Mouse (Mus musculus): Measurements from ENCODE around the gene Abca16. TPM values are rescaled to one million over a fixed set of nuclear protein-coding genes. Genes with fewer than 3 reads are reported as not detected.

The Abca16 gene
- polyA plus RNA-seq, 1 experiment, result not detected

GRCm38 (mm10) chr7:120567366-120567765 lies 157.9 kb downstream of the Abca16 start:
- Histone ChIP-seq H3K4me3 (ENCODE audit: insufficient read depth, low read length) (no peak overlapping the region), H3K4me1 (ENCODE audit: control insufficient read depth, insufficient read depth, low read length) (no peaks in the 10 kb centered on the region), H3K27ac (ENCODE audit: insufficient read depth, low read length) (no peak overlapping the region)
- TF ChIP-seq POLR2A (IDR thresholded peaks at IDR 0.05; ENCODE audit: low read depth, low read length), result no peak
- no peak for TF ChIP-seq CTCF (IDR thresholded peaks at IDR 0.05; ENCODE audit: borderline replicate concordance, insufficient read depth, low read length)

GRCm38 (mm10) chr7:120576520-120576919 lies 167.1 kb downstream of the Abca16 start:
- H3K27ac ChIP-seq (ENCODE audit: insufficient read depth, low read length), result no peak overlapping the region
- TF ChIP-seq CTCF (IDR thresholded peaks at IDR 0.05; ENCODE audit: borderline replicate concordance, insufficient read depth, low read length) (no peak), POLR2A (IDR thresholded peaks at IDR 0.05; ENCODE audit: low read depth, low read length) (no peak)
- H3K4me3 ChIP-seq (ENCODE audit: insufficient read depth, low read length), result no peak overlapping the region
- no peaks in the 10 kb centered on the region for H3K4me1 ChIP-seq (ENCODE audit: control insufficient read depth, insufficient read depth, low read length)

Other genes starting within 250 kb of the Abca16 start
- gene Anks4b, start 235.8 kb upstream of the Abca16 start, polyA plus RNA-seq (2011; ENCODE audit: insufficient read length, low read depth, missing spikeins), result not detected in 2 replicates
- 0.63 TPM in 1 of 2 replicates, not detected in the other for gene Crym, start 207.5 kb upstream of the Abca16 start, polyA plus RNA-seq (2011; ENCODE audit: insufficient read length, low read depth, missing spikeins)
- not detected in 2 replicates for gene Abca14, start 205.7 kb upstream of the Abca16 start, polyA plus RNA-seq (2011; ENCODE audit: insufficient read length, low read depth, missing spikeins)
- gene Abca15, start 81.0 kb upstream of the Abca16 start, polyA plus RNA-seq (2011; ENCODE audit: insufficient read length, low read depth, missing spikeins), result not detected in 2 replicates
- 176 and 203 TPM in 2 replicates for gene Uqcrc2, start 225.5 kb downstream of the Abca16 start, polyA plus RNA-seq (2011; ENCODE audit: insufficient read length, low read depth, missing spikeins)